Mouse (Mus musculus) T-helper 17 cell (primary cell): ENCODE data around the gene Intu.

Experiments used
- in situ Hi-C, 2 experiments: fragments of 300-600 bp; cut with MboI, MseI; formaldehyde crosslinking; loops; 1 replicate in 1 of 2; 2 replicates in 1 of 2; pipeline ENCODE4 v1.15.1; 2025; ENCODE audit warnings: high pct_unique_total_duplicates in 2 of 2

The Intu gene

DNA sequence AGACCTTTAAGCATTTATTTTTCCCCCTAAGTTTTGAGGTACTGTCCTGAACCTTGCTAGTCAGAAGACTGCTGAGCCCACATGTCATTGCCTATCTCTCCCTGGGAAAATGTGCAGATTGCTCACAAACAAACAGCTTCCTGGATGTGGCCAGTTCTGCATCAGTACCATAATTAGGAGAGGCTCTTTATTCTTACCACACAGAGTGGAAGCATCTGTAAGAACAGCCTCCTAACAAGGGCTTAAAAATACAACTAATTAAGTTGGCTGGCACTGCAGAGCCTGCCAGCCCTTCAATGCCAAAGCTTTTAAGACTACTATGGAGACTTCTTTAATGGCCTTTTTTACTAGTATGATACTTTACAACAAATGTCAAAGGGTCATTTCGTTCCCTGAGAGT, 142.4 kb downstream of the Intu start:
- in situ Hi-C loops, result loop anchor here (25.0 kb wide), 3 partner anchors 786 to 1786 kb away; partner anchors contain the start of gene Fat4 (in 1 of the 2)

DNA sequence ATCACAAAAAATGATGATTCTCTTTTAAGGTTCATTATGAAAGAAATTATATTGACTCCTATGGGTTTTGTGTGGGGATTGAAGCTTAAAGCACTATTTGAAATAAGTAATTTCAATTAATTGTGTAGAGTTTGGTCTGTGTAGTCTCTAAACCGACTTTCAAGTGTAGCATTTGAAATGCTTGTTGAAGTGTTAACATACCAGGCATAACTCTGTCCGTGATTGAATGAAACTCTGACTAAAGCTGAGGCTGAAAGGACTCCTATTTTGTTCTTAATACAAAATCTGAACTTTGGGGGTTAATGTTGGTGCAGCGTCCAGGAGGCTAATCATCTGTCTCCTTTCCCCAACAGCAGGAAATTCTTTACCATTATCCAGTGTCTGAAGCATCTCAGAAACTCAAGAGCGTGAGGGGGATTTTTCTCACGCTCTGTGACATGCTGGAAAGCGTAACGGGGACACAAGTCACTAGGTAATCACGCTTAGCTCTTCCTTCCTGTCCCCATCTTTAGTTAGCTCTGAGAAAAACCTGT, 143.9 kb downstream of the Intu start:
- in situ Hi-C loops, result loop anchor here (25.0 kb wide), 3 partner anchors 788 to 1788 kb away; partner anchors contain the start of gene Fat4 (in 2 of the 2)

DNA sequence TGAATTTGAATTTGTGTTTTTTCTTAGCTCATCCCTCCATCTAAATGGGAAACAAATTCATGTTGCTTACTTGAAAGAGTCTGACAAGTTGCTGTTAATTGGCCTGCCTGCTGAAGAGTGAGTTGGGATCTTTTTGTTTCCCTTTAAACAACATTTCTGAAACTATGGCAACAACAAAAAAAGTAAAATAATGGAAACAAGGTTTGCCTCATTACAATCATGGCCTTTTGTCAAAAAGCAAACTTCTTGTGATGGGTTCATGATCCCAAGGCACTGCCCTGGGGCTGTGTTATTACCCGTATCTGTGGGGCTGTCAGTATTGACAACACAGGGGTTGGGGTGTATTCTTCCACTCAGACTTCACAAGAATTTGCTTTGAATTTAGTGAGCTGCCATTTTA, 147.8 kb downstream of the Intu start:
- in situ Hi-C loops, result loop anchor here in 1 of 2 experiments (25.0 kb wide), 1 partner anchor 1792 kb away; the partner anchor contains the start of gene Fat4

DNA sequence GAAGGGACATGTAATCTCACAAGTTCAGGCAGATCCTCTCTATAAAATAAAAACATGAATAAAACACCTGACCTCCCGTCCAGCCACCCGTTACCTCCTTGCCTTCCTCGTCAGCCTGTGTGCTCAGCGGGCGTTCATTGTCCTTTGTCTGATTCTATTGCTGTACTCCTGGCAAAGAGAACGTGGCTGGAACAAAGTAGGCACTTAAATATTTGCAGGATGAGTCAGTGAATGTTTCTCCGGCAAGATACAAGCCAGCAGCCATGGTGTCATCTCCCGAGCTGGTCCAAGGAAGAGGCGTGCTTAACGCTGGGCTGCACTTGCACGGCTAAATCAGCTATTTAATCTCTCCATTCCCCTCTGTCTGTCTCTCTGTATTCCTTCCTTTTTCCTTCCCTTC, 151.3 kb downstream of the Intu start:
- in situ Hi-C loops, result loop anchor here (5.0 to 25.0 kb wide), 2 partner anchors 85 to 1795 kb away; partner anchors contain the start of gene Fat4 (in 1 of the 2)

DNA sequence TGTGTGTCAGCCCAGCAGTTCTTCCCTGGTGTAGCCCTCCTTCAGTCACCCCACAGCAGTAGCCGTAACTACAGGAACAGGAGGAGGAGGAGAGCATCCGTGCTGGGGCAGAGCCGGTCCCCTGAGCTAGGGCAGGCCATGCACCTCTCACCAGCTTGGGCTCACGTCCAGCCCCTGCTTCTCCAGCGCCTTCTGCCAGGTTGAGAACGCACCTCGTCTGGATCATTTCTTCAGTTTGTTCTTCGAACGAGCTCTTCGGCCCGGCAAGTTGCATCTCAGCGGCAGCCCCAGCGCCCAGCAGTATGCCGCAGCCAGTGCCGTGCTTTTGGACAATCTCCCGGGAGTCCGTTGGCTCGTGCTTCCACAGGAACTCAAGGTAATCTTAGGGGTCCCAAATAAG, 152.1 kb downstream of the Intu start:
- in situ Hi-C loops, result loop anchor here (5.0 to 25.0 kb wide), 2 partner anchors 84 to 1796 kb away; partner anchors contain the start of gene Fat4 (in 1 of the 2)

DNA sequence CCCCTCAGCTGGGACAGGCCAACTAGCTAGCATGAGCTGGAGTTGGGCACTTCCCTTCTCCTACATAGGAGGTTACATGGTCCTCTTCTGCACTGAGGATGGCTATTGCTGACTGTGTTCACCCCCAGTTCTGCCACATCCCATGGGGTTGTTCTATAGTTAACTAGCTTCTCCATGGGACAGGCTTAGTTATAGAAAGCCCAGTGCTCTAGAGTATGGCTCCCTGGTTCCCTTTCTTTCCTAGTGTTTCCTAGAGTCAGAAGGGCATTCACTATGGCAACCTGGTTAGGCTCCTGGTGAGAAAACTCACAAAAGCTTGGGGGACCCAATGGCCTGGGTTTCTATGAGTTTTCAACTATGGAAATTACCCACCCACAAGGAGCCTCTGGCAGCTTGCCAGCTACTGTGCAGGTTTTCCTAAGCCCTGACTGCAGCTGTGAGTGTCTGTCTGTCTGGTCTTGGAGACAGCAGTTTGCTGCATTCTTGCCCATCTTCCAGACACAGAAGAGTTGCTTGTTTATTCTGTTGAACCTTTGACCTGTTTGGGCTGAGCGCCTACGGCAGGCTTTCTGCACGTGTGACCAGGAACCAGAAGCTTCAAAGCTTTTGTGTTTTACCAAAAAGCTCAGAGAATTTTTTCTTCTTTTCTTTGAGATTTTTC, 154.9 kb downstream of the Intu start:
- in situ Hi-C loops, result loop anchor here in 1 of 2 experiments (25.0 kb wide), 1 partner anchor 1799 kb away; the partner anchor contains the start of gene Fat4

DNA sequence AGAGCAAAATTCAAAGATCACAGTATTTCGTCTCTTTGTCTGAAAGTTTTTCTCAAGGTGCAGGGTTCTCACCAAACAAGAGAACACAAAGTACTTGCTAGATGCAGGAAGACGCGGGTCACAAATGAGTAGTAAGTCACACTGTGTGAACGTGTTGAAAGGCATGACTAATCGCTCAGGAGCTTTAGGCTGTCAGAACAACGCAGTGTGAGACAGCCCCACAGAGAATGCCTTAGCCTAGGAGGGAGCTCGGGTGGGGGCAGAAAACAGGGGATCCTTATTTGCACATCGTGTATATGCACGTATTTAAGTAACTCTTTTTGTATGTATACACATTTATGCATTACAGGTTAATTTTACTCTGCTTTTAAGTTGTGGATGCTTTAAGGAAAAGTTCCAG, 155.8 kb downstream of the Intu start:
- in situ Hi-C loops, result loop anchor here in 1 of 2 experiments (25.0 kb wide), 1 partner anchor 1800 kb away; the partner anchor contains the start of gene Fat4

DNA sequence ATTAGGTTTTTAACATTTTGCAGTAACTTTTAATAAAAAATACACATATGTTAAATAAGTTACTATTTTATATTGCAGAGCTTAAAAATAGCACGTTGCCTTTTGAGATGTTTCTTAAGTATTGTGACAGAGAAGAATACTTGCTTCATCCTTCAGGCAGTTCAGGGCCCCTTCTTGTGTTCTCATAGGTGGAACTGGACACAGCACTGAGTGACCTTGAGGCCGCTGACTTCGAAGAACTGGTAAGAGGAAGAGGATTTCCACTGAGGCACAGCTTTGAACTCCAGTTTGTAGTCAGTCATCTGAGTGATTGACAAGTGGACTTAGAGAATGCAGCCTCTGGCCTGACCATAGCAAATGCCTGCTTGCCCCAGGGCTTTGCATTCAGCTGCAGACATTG, 156.5 kb downstream of the Intu start:
- in situ Hi-C loops, result loop anchor here in 1 of 2 experiments (25.0 kb wide), 1 partner anchor 1800 kb away; the partner anchor contains the start of gene Fat4

DNA sequence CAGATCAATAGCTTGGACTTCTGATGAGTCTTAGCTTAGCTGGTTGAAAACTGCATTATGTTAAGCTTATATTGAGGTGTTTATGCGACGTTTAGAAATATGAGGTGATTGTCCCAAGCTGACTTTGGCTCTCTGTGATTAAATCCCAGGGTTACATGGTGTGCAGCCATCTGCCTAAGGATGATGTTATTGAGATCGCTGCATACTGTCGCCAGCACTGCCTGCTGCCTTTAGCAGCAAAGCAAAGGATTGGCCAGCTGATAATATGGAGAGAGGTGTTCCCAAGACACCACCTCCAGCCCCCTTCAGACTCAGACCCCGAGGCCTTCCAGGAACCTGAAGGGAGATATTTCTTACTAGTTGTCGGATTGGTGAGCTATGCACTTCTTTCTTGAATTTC, 160.5 kb downstream of the Intu start:
- in situ Hi-C loops, result loop anchor here (5.0 to 25.0 kb wide), 2 partner anchors 34 to 1804 kb away; partner anchors contain the start of gene Fat4 (in 1 of the 2)

DNA sequence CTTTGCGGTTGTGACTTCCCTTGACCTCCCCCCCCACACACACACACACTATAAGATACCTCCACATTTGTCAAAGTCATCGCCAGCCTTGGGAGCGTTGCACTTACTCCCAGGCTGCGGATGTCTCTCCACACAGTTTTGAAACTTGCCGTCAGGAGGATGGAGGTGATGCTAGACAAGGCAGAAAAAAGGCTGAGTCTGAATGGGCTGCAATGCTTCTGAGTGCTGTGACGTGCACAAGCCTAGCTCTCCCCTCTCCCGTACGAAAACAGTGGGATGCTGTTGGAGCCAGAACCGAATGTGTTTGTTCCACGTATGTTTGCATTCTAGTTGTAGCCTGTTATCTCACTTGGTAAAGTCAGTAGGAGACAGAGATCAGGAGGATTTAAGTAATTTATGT, 162.3 kb downstream of the Intu start:
- in situ Hi-C loops, result loop anchor here (5.0 to 25.0 kb wide), 2 partner anchors 36 to 1806 kb away; partner anchors contain the start of gene Fat4 (in 1 of the 2)

DNA sequence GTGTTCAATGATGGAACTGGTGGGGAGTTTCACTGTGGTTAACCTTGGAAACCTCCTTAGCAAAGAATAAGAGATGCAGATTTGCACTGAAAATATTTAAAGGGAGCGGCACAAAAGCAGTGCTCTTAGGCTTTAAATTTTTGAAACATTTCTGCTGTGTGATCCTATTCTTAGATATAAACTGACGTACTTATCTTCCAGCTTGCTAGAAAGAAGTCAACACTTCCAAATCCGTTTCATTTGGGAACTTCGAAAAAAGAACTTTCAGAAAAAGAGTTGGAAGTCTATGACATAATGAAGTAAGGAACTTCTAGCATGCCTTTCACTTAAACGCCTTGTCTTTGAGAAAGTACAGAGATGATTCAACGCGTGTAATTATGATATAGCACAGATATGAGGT, 162.9 kb downstream of the Intu start:
- in situ Hi-C loops, result loop anchor here (5.0 to 25.0 kb wide), 2 partner anchors 37 to 1807 kb away; partner anchors contain the start of gene Fat4 (in 1 of the 2)

DNA sequence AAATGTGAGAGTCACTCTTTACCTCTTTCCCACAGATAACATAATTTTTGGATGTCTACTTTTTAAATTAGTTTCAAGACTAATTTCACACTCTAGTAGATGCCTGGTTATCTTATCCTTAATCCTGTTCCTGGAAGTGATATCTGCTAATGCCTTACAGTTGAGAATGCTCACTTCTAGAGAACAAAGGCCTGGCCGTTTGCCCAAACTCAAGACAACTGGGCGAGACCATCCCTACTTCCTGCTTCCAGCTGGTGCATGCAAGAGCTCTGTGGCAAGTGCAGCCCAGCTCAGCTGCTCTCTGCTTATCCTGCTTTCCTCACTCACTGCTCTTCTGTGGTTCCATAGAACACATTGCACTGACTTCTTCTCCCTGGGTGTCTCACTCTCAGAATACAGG, 163.4 kb downstream of the Intu start:
- in situ Hi-C loops, result loop anchor here (5.0 to 25.0 kb wide), 2 partner anchors 37 to 1807 kb away; partner anchors contain the start of gene Fat4 (in 1 of the 2)

DNA sequence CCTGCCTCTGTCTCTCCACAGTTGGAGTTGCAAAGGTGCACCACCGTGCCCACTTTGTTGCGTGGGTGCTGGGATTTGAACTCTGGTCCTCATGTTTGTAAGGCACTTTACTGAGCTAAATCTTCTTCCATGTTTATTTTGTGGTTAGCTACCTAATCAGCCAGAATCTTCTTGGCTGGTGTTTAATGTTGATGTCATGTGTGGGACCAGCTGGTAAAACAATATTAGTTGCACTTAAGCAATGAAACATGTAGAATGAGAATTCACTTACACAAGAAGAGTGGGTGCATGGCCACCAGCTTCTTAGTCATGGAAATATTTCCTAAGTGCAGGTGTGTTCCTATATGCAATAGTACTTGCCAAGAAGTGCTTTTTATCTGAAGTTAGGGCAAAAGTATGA, 164.1 kb downstream of the Intu start:
- in situ Hi-C loops, result loop anchor here in 1 of 2 experiments (25.0 kb wide), 1 partner anchor 1808 kb away; the partner anchor contains the start of gene Fat4

DNA sequence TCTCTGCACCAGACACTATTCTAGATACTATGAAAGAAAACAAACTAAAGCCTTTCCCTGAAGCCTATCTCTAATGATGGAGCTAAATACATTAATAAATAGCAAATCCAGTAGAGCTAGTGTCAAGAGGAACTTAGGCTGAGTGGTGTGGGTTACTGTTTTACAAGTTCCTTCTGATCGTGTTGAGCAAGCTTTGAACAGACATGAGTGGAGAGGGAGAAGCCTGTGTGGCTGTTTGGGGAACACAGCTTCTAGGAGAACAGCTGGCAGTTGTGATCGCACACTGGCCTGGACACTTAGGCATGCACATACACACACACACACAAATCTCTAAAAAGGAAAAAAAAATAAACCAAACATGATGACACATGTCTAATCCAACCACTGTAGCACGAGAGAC, 167.7 kb downstream of the Intu start:
- in situ Hi-C loops, result loop anchor here in 1 of 2 experiments (25.0 kb wide), 1 partner anchor 1812 kb away; the partner anchor contains the start of gene Fat4

DNA sequence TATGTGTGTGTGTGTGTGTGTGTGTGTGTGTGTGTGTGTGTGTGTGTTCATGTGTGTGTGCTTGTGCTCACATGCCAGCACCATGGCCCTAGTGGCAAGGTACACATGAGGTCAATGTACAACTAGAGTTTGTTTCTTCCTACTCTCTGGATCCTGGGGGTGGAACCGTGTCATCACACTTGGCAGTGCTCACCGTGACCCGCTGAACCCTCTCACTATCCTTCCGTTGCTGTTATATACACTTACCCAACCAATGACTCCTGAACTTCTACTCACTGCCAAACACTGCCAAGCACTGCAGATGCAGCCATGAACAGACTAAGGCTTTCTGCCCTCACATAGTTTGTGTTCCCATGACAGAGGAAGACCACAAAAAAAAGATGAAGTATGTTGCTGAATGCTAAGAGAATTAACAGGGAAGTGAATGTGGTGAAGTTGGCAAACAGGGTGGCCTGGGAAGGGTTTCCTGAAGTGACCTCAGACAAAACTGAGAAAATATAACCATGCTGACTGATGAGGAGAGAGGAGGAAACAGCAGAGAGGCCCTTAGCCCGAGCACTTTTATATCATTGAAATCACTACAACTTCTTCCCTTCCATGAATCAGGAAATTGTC, 173.8 kb downstream of the Intu start:
- in situ Hi-C loops, result no loop called here

DNA sequence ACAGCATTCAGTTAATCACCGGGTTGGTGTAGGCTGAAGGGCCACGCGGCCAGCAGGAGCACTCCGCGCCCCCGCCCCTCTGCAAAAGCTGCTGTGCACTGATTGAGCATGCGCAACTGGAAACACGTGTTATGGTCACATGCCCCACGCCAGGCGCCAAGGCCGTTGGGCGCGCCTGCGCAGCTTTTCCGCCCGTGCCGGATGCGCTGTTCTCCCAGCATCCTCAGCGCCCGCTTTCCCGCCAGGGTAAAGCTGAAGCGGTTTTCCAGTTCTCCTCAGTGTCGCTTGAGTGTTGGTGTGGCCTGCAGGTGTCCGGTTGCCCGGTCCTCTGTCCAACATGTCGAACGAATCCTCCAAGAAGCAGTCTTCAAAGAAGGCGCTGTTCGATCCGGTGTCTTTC, 177.6 kb downstream of the Intu start, which contains the start of gene Slc25a31:
Gene Slc25a31 (plus strand): TSS at position 201 of the 400 bp plus-strand sequence.
- in situ Hi-C loops, result no loop called here

DNA sequence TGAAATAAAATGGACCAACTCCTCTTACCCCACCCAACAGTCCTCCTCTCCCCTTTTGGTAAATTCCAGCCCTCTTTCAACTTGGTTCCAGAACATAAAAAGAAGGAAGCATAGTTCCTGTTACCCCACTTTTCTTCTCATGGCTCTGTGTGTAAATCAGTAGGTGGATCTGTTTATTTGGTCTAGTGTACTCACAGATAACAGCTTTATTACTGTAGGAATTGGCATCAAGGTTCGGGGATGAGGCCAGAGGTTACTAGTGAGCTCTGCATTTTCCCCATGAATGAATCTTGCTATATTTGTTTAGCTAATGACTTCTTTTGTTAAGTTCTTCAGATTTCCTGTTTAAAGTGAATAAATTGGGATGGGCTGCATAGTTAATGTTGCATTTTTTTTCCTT, 185.0 kb downstream of the Intu start:
- in situ Hi-C loops, result no loop called here

DNA sequence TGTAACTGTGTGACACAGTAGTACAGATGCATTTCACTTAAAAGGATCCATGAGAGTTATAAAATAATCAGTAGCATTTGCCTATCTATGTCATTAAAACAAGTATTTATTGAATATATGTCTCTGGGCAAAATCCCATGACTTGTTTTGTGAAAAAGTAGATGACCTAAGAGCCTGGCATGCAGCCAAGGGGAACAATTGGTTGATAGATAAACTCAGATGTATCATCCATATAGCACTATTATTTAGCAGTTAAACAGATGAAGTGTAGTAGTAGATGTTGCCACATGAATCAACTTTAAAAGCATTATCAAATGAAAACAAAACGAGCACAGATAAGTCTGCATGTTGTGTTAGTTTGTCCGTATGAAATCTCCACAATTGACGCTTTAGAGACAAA, 187.9 kb downstream of the Intu start:
- in situ Hi-C loops, result no loop called here

DNA sequence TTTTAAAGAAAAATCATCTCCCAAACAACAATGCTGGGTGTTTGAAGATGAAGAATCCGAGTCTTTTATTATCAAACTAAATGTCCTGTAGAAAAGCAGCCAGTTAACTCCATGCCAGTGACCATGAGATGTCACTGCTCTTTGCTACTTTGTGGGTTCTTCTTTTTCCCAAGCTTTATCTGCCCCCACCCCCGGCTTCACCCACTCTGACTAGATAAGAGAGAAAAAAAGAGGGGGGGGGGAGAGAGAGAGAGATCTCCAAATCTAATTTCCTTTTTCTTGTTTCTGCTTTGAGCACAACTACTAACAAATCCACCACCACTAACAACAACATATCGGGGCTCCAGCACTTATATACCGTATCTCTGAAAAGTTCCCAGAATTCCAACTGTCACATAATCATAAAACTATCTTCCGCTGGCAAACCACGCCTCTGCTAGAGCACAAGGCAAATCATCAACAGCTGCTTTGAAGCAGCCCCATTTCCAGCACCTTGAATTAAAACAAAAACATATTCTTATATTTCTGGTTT, 207.4 kb downstream of the Intu start:
- in situ Hi-C loops, result loop anchor here in 1 of 2 experiments (5.0 kb wide), 1 partner anchor 81 kb away; no protein-coding TSS in a partner anchor

DNA sequence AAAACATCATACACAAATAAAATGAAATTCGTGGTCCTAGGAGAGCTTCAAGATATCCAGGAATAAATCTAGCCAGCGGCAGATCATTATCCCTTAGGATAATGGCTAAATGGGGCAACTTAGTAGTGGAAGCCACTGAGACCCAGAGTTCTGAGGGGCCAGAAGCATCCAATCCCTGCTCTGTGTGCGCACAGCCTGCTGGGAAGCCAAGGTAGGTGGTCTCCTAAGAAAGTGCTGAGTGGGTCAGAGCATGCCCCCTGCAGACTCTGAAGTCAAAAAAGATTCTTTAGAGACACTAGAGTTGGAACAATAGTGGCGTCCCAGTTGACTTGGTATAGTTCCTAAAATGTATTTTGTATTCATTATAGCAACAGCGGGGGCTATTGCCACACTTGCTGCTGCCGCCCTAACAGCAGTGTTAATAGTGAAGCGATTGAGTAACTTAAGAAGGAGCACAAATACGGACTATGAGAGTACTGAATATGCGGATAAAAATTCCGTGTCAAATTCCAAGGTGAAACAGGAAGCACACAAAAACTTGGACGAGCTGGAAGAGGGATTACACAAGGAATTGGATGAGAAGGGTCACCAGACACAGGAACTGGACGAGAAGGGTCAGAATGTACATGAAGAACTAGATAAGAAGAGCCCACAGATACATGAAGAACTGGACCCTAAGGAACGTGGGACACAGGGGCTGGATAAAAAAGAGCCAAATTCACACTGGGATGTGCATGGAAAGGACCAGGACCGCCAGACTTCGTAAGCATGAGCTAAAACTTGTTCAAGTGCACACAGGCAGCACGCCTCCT, 213.1 kb downstream of the Intu start, which contains the start of gene Hspa4l:
Gene Hspa4l (plus strand): TSS at position 472 of the 812 bp plus-strand sequence.
- in situ Hi-C loops, result loop anchor here (5.0 to 10.0 kb wide), 2 partner anchors 222 to 701 kb away; no protein-coding TSS in a partner anchor
